Mouse (Mus musculus): ENCODE measurements around the gene Zfp871. TPM values are rescaled to one million over a fixed set of nuclear protein-coding genes. Genes with fewer than 3 reads are reported as not detected.
A peak's percentile ranks its signal among the peaks of the same experiment; 100 is the strongest.

Zfp871 gene
- total and polyA plus RNA-seq, 3 experiments: 9.3 to 13.4 (median 9.8) TPM

GRCm38 (mm10) chr17:32771213-32771612, 16.9 kb downstream of the Zfp871 start:
- in situ Hi-C loops (cut with MboI; ENCODE audit: low pct_ligation_motif_present, low pct_unique_long_range_greater_than_20kb, low sequenced_read_pairs): no loop called here
- no peak overlapping the region for H3K4me2 ChIP-seq (ENCODE audit: insufficient read depth, low read depth, poor library complexity, severe bottlenecking)
- DNase-seq (ENCODE audit: extremely low read depth): peak; percentile 43
- peaks cover 42 to 89% of the 10 kb centered on the region in 2 experiments for H3K36me3 ChIP-seq (replicated peaks in 1 of 2; ENCODE audit: control insufficient read depth in 1 of 2, insufficient read depth in 1 of 2, low read length in 1 of 2)
- H3K9me3 ChIP-seq (replicated peaks; ENCODE audit: low read length): no peaks in the 10 kb centered on the region
- TF ChIP-seq CHD1 (IDR thresholded peaks at IDR 0.05; ENCODE audit: low read depth, low read length) (no peak), RAD21 (IDR thresholded peaks at IDR 0.05; ENCODE audit: low read depth, low read length) (peak; percentile 63), SMC3 (IDR thresholded peaks at IDR 0.05; ENCODE audit: low read depth, low read length) (peak; percentile 33; the same call in 1 of the 2 replicates), CTCF (conservative IDR thresholded peaks at IDR 0.05 in 1 of 2, IDR thresholded peaks at IDR 0.05 in 1 of 2; ENCODE audit: low read depth in 2 of 2, low read length in 2 of 2) (peak in 1 of 2 experiments; percentile 68; a peak in 2 of 4 replicates)
- dilution Hi-C loops (cut with MboI; ENCODE audit: extremely low pct_ligation_motif_present, extremely low pct_unique_long_range_greater_than_20kb, low sequenced_read_pairs): no loop called here
- no peaks in the 10 kb centered on the region for H3K27me3 ChIP-seq (replicated peaks)
- peaks cover 0 to 3% of the 10 kb centered on the region in 2 experiments; a peak in 1 of 4 replicates for H3K4me1 ChIP-seq (ENCODE audit: control insufficient read depth in 1 of 2, insufficient read depth in 2 of 2)
- peaks cover 23% of the 10 kb centered on the region for H3K79me2 ChIP-seq (replicated peaks; ENCODE audit: control insufficient read depth, extremely low read depth, insufficient read depth, poor library complexity, severe bottlenecking)
- no peak overlapping the region for H3K4me3 ChIP-seq (replicated peaks in 1 of 3; ENCODE audit: low read depth in 2 of 3, low read length in 2 of 3, poor library complexity in 1 of 3)
- H3K9ac ChIP-seq (ENCODE audit: insufficient read depth, low read depth): no peak overlapping the region
- no peak overlapping the region for H3K27ac ChIP-seq (ENCODE audit: insufficient read depth, low read depth)

- dilution Hi-C loops (cut with MboI; ENCODE audit: extremely low pct_ligation_motif_present, extremely low pct_unique_long_range_greater_than_20kb, low sequenced_read_pairs) (no loop called here), in situ Hi-C loops (cut with MboI; ENCODE audit: low pct_ligation_motif_present, low pct_unique_long_range_greater_than_20kb, low sequenced_read_pairs) (no loop called here)
- Histone ChIP-seq H3K9ac (ENCODE audit: insufficient read depth, low read depth) (no peak overlapping the region), H3K27ac (ENCODE audit: insufficient read depth, low read depth) (no peak overlapping the region), H3K4me3 (replicated peaks in 1 of 3; ENCODE audit: low read depth in 2 of 3, low read length in 2 of 3, poor library complexity in 1 of 3) (no peak overlapping the region), H3K9me3 (replicated peaks; ENCODE audit: low read length) (no peaks in the 10 kb centered on the region), H3K36me3 (replicated peaks in 1 of 2; ENCODE audit: control insufficient read depth in 1 of 2, insufficient read depth in 1 of 2, low read length in 1 of 2) (peaks cover 18 to 61% of the 10 kb centered on the region in 2 experiments), H3K79me2 (replicated peaks; ENCODE audit: control insufficient read depth, extremely low read depth, insufficient read depth, poor library complexity, severe bottlenecking) (peaks cover 16% of the 10 kb centered on the region), H3K4me1 (ENCODE audit: control insufficient read depth in 1 of 2, insufficient read depth in 2 of 2) (no peaks in the 10 kb centered on the region), H3K4me2 (ENCODE audit: insufficient read depth, low read depth, poor library complexity, severe bottlenecking) (no peak overlapping the region), H3K27me3 (replicated peaks) (no peaks in the 10 kb centered on the region)
- TF ChIP-seq ZKSCAN1 (IDR thresholded peaks at IDR 0.05; ENCODE audit: borderline replicate concordance, low read depth, low read length) (no peak), SMC3 (IDR thresholded peaks at IDR 0.05; ENCODE audit: low read depth, low read length) (no peak), EP300 (IDR thresholded peaks at IDR 0.05; ENCODE audit: low read length) (no peak), NELFE (IDR thresholded peaks at IDR 0.05; ENCODE audit: low read depth, low read length) (no peak), PAX5 (IDR thresholded peaks at IDR 0.05; ENCODE audit: low read length) (no peak)
- no peak for DNase-seq (ENCODE audit: extremely low read depth)
Measured at GRCm38 (mm10) chr17:32766422-32766821, 21.7 kb downstream of the Zfp871 start.

GRCm38 (mm10) chr17:32757331-32757730, 30.8 kb downstream of the Zfp871 start:
- TF ChIP-seq HCFC1 (IDR thresholded peaks at IDR 0.05; ENCODE audit: low read depth, low read length): no peak
- TF ChIP-seq CTCF (conservative IDR thresholded peaks at IDR 0.05 in 1 of 2, IDR thresholded peaks at IDR 0.05 in 1 of 2; ENCODE audit: low read depth in 2 of 2, low read length in 2 of 2): no peak
- no peak for TF ChIP-seq SIN3A (IDR thresholded peaks at IDR 0.05; ENCODE audit: low read length)
- no peak for TF ChIP-seq POLR2A (IDR thresholded peaks at IDR 0.05; ENCODE audit: low read depth, low read length)
- TF ChIP-seq JUN (IDR thresholded peaks at IDR 0.05; ENCODE audit: insufficient read depth, low read depth, low read length): no peak
- no peak for TF ChIP-seq USF1 (IDR thresholded peaks at IDR 0.05; ENCODE audit: low read depth, low read length)
- TF ChIP-seq RAD21 (IDR thresholded peaks at IDR 0.05; ENCODE audit: low read depth, low read length): no peak
- TF ChIP-seq MAZ (IDR thresholded peaks at IDR 0.05; ENCODE audit: low read depth, low read length): no peak
- TF ChIP-seq UBTF (IDR thresholded peaks at IDR 0.05; ENCODE audit: low read depth, low read length): no peak
- TF ChIP-seq SMC3 (IDR thresholded peaks at IDR 0.05; ENCODE audit: low read depth, low read length): no peak
- no peak for TF ChIP-seq TCF12 (IDR thresholded peaks at IDR 0.05; ENCODE audit: low read depth, low read length)
- TF ChIP-seq CHD1 (IDR thresholded peaks at IDR 0.05; ENCODE audit: low read depth, low read length): no peak
- no peak for TF ChIP-seq USF2 (conservative IDR thresholded peaks at IDR 0.05; ENCODE audit: low read depth, low read length)
- TF ChIP-seq CHD2 (IDR thresholded peaks at IDR 0.05; ENCODE audit: low read length): no peak
- no peak for TF ChIP-seq POLR2AphosphoS2 (IDR thresholded peaks at IDR 0.05; ENCODE audit: low read depth, low read length)
- no peak for TF ChIP-seq PAX5 (IDR thresholded peaks at IDR 0.05; ENCODE audit: low read length)
- no peak for TF ChIP-seq ZKSCAN1 (IDR thresholded peaks at IDR 0.05; ENCODE audit: borderline replicate concordance, low read depth, low read length)
- TF ChIP-seq MXI1 (IDR thresholded peaks at IDR 0.05; ENCODE audit: low read depth, low read length): no peak
- no peak for TF ChIP-seq BHLHE40 (IDR thresholded peaks at IDR 0.05; ENCODE audit: low read depth, low read length)
- no peak for TF ChIP-seq ZC3H11A (IDR thresholded peaks at IDR 0.05; ENCODE audit: low read depth, low read length)
- H3K79me2 ChIP-seq (replicated peaks; ENCODE audit: control insufficient read depth, extremely low read depth, insufficient read depth, poor library complexity, severe bottlenecking): no peaks in the 10 kb centered on the region
- in situ Hi-C loops (cut with MboI; ENCODE audit: low pct_ligation_motif_present, low pct_unique_long_range_greater_than_20kb, low sequenced_read_pairs) (no loop called here), dilution Hi-C loops (cut with MboI; ENCODE audit: extremely low pct_ligation_motif_present, extremely low pct_unique_long_range_greater_than_20kb, low sequenced_read_pairs) (no loop called here)
- DNase-seq (ENCODE audit: extremely low read depth): no peak
- H3K4me3 ChIP-seq (replicated peaks in 1 of 3; ENCODE audit: low read depth in 2 of 3, low read length in 2 of 3, poor library complexity in 1 of 3): no peak overlapping the region
- no peak overlapping the region for H3K9ac ChIP-seq (ENCODE audit: insufficient read depth, low read depth)
- no peak overlapping the region for H3K27ac ChIP-seq (ENCODE audit: insufficient read depth, low read depth)
- no peaks in the 10 kb centered on the region for H3K9me3 ChIP-seq (replicated peaks; ENCODE audit: low read length)
- no peaks in the 10 kb centered on the region for H3K36me3 ChIP-seq (replicated peaks in 1 of 2; ENCODE audit: control insufficient read depth in 1 of 2, insufficient read depth in 1 of 2, low read length in 1 of 2)
- no peak overlapping the region for H3K4me2 ChIP-seq (ENCODE audit: insufficient read depth, low read depth, poor library complexity, severe bottlenecking)
- H3K27me3 ChIP-seq (replicated peaks): no peaks in the 10 kb centered on the region
- H3K4me1 ChIP-seq (ENCODE audit: control insufficient read depth in 1 of 2, insufficient read depth in 2 of 2): no peaks in the 10 kb centered on the region

Measured in CH12.LX (cell line).